Mouse (Mus musculus) liver, postnatal 0 days (tissue): Measurements from ENCODE around the gene Gm49384. TPM values are rescaled to one million over a fixed set of nuclear protein-coding genes. Genes with fewer than 3 reads are reported as not detected.

Experiments
- ATAC-seq: fragments of 200-750 bp; cut with Nextera tagmentation; 2 replicates; pipeline ENCODE4 v1.8.0; 2017; ENCODE audit warnings: mild to moderate bottlenecking, moderate library complexity
- DNase-seq: peaks from one replicate; pipeline ENCODE4 v3.0.0-alpha.2; 2016
- H3K27ac ChIP-seq: fragments of 300-500 bp; sonication (generic); 2 replicates; pipeline ENCODE4 v1.5.1; 2014; ENCODE audit warnings: antibody characterized with exemption, moderate library complexity, mild to moderate bottlenecking, low read depth
- H3K27me3 ChIP-seq: fragments of 300-500 bp; sonication (generic); 2 replicates; pipeline ENCODE4 v1.6.1; 2014; ENCODE audit warnings: low read length, control low read depth, mixed read lengths; ENCODE audit not compliant: insufficient read depth
- H3K36me3 ChIP-seq: fragments of 300-500 bp; sonication (generic); replicated peaks from 2 replicates; pipeline ENCODE4 v1.6.1; 2014; ENCODE audit warnings: mild to moderate bottlenecking, control low read depth, low read length, moderate library complexity, mixed read lengths; ENCODE audit not compliant: insufficient read depth
- H3K4me1 ChIP-seq: fragments of 300-500 bp; sonication (generic); 2 replicates; pipeline ENCODE4 v1.6.1; 2014; ENCODE audit warnings: antibody characterized with exemption, mild to moderate bottlenecking, control low read depth; ENCODE audit not compliant: insufficient read depth
- H3K4me2 ChIP-seq: fragments of 300-500 bp; sonication (generic); 2 replicates; pipeline ENCODE4 v1.6.1; 2014; ENCODE audit warnings: low read depth, mild to moderate bottlenecking, low read length, moderate library complexity, mixed read lengths
- H3K4me3 ChIP-seq: fragments of 300-500 bp; sonication (generic); 2 replicates; pipeline ENCODE4 v1.5.1; 2014; ENCODE audit warnings: low read depth, low read length
- H3K9ac ChIP-seq: fragments of 300-500 bp; sonication (generic); replicated peaks from 2 replicates; pipeline ENCODE4 v1.6.1; 2014; ENCODE audit warnings: mild to moderate bottlenecking, moderate library complexity
- H3K9me3 ChIP-seq: fragments of 300-500 bp; sonication (generic); 2 replicates; pipeline ENCODE4 v1.6.1; 2016; ENCODE audit warnings: mild to moderate bottlenecking, control low read depth, low read length, mixed read lengths
- CTCF ChIP-seq: sonication (generic); IDR thresholded peaks from 2 replicates; pipeline ENCODE4 v1.5.1; 2016; ENCODE audit warnings: antibody characterized with exemption, low read depth
- EP300 ChIP-seq: IDR thresholded peaks from 2 replicates; pipeline ENCODE4 v1.6.1; 2016; ENCODE audit warnings: antibody characterized with exemption, low read depth, mild to moderate bottlenecking
- WGBS: fragments of 180-500 bp; shearing (Covaris S2); extraction: QIAGEN DNeasy Blood & Tissue Kit; methylation state at CpG from one replicate; pipeline ENCODE4 v1.1.7; 2014; ENCODE audit not compliant: insufficient replicate concordance; 5-methylcytosine and 5-hydroxymethylcytosine counted together
- polyA plus RNA-seq: library from polyadenylated mRNA; unstranded; fragments of >200 nt; fragmentation: Nextera tagmentation; extraction: Ambion mirVana; gene quantifications from 2 replicates; pipeline ENCODE4 v1.2.1, GENCODE M21; 2015

Gm49384 gene
- polyA plus RNA-seq, 1 experiment from 2014 or later: 9.5 TPM

- H3K9ac ChIP-seq: no peak overlapping the region
- DNase-seq (no peak), ATAC-seq (no peak)
- peak; percentile 50 for TF ChIP-seq CTCF
- TF ChIP-seq EP300: no peak
- no peak overlapping the region for H3K4me2 ChIP-seq
- H3K4me3 ChIP-seq: no peak overlapping the region
- peaks cover 29% of the 10 kb centered on the region for H3K36me3 ChIP-seq
- H3K9me3 ChIP-seq: no peaks in the 10 kb centered on the region
- no peaks in the 10 kb centered on the region for H3K4me1 ChIP-seq
- 87% methylated on average over 2 of the region's 2 CpGs for WGBS
- no peaks in the 10 kb centered on the region for H3K27me3 ChIP-seq
- no peak overlapping the region for H3K27ac ChIP-seq
These were observed 4.5 kb upstream of the Gm49384 start for GRCm38 (mm10) chr12:69208520-69208919.

GRCm38 (mm10) chr12:69207926-69208325, 3.9 kb upstream of the Gm49384 start:
- 97% methylated on average over 7 of the region's 7 CpGs for WGBS
- Histone ChIP-seq H3K4me1 (no peaks in the 10 kb centered on the region), H3K4me2 (no peak overlapping the region), H3K9me3 (no peaks in the 10 kb centered on the region), H3K36me3 (peaks cover 28% of the 10 kb centered on the region), H3K4me3 (no peak overlapping the region), H3K27ac (no peak overlapping the region), H3K27me3 (no peaks in the 10 kb centered on the region), H3K9ac (no peak overlapping the region)
- no peak for ATAC-seq
- DNase-seq: no peak
- TF ChIP-seq EP300 (no peak), CTCF (no peak)

- 83% methylated on average over 8 of the region's 8 CpGs for WGBS
- Histone ChIP-seq H3K4me1 (no peaks in the 10 kb centered on the region), H3K4me2 (no peak overlapping the region), H3K9ac (no peak overlapping the region), H3K9me3 (no peaks in the 10 kb centered on the region), H3K36me3 (peaks cover 30% of the 10 kb centered on the region), H3K27ac (no peak overlapping the region), H3K27me3 (no peaks in the 10 kb centered on the region), H3K4me3 (no peak overlapping the region)
- DNase-seq (no peak), ATAC-seq (no peak)
- no peak for TF ChIP-seq CTCF
- TF ChIP-seq EP300: no peak
These were observed 3.3 kb upstream of the Gm49384 start for GRCm38 (mm10) chr12:69207396-69207795.

DNA sequence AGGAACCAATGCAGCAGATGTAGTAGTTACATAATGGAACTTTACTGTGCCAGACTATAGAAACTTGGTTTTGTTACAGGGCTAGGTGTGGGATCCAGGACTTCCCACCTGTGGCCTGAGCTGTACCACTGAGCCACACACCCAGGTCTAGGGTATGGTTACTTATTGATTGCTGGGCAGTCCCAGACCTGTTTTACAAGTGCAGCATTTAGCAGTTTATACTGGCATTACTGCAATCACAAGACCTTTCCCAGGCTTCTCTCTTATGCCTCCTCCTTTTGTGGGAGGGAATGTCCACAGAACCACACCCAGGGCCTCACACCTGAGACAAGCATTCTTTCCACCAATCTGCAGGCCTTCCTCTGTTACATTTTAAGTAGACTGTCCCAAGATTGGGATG, 5.1 kb downstream of the Gm49384 start:
- peaks cover 17% of the 10 kb centered on the region for H3K4me1 ChIP-seq
- peak overlapping the region; percentile 97 for H3K4me2 ChIP-seq
- H3K9ac ChIP-seq: no peak overlapping the region
- peaks cover 31% of the 10 kb centered on the region for H3K36me3 ChIP-seq
- no peak for ATAC-seq
- no peak for DNase-seq
- TF ChIP-seq EP300: no peak
- TF ChIP-seq CTCF: no peak
- no peaks in the 10 kb centered on the region for H3K27me3 ChIP-seq
- no peaks in the 10 kb centered on the region for H3K9me3 ChIP-seq
- no peak overlapping the region for H3K27ac ChIP-seq
- no peak overlapping the region; the same call in 1 of the 2 replicates for H3K4me3 ChIP-seq

DNA sequence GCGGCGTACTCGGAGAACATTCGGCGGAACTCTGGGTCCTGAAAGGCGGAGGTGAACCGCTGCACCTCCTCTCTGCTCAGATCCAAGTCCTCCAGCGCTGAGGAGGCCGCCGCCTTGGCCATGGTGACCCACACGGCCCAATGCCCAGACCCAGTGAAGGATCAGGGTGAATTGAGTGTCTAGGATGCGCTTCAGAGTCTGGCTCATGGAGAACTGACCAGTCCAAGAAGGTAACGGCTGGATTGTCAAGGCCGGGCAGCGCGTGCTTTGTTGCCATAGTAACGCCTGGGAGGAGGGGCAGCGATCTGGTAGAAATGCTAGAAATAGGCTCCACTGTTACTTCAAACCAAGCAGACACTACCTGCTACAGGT, 5.9 kb downstream of the Gm49384 start, which contains the start of gene Dnaaf2:
TSS of gene Dnaaf2 (minus strand) at position 266 of the 372 bp plus-strand sequence.
- peak within 1 kb of the TSS; percentile 92 for H3K27ac ChIP-seq
- peaks cover 26% of the 10 kb centered on the region for H3K36me3 ChIP-seq
- 3% methylated on average over 18 of the region's 18 CpGs for WGBS
- ATAC-seq (peak; percentile 50), DNase-seq (peak; percentile 81)
- peak within 1 kb of the TSS; percentile 99 for H3K4me3 ChIP-seq
- H3K4me2 ChIP-seq: peak within 1 kb of the TSS; percentile 97
- peaks cover 17% of the 10 kb centered on the region for H3K4me1 ChIP-seq
- H3K9ac ChIP-seq: peak within 1 kb of the TSS; percentile 93
- H3K27me3 ChIP-seq: no peaks in the 10 kb centered on the region
- H3K9me3 ChIP-seq: no peaks in the 10 kb centered on the region
- TF ChIP-seq CTCF (no peak), EP300 (no peak)

- Histone ChIP-seq H3K9me3 (no peaks in the 10 kb centered on the region), H3K4me3 (peak overlapping the region; percentile 99), H3K27ac (peak overlapping the region; percentile 92), H3K9ac (peak overlapping the region; percentile 93), H3K27me3 (no peaks in the 10 kb centered on the region), H3K4me2 (peak overlapping the region; percentile 97), H3K36me3 (peaks cover 21% of the 10 kb centered on the region), H3K4me1 (peaks cover 17% of the 10 kb centered on the region)
- DNase-seq (peak; percentile 78), ATAC-seq (peak; percentile 83)
- under 1% methylated on average over 77 of the region's 94 CpGs for WGBS
- no peak for TF ChIP-seq EP300
- no peak for TF ChIP-seq CTCF
These were observed 6.5 kb downstream of the Gm49384 start for GRCm38 (mm10) chr12:69197378-69198163.
